Mouse (Mus musculus) regulatory T cell (primary cell): ENCODE measurements around the gene Kifc1.

Source experiments
- in situ Hi-C: fragments of 300-600 bp; cut with MboI, MseI; formaldehyde crosslinking; loops from one replicate; pipeline ENCODE4 v1.15.1; 2025; ENCODE audit warnings: high pct_unique_total_duplicates

The Kifc1 gene

GRCm38 (mm10) chr17:33873537-33873936 lies 16.9 kb downstream of the Kifc1 start, which contains the start of gene Gm7029:
Gene Gm7029, plus strand, starts transcription at chr17:33873837.
- in situ Hi-C loops: loop anchor here (5.0 kb wide), 1 partner anchor 34 kb away; the partner anchor contains the start of genes Daxx and Platr17

- in situ Hi-C loops: no loop called here
Observed at GRCm38 (mm10) chr17:33865330-33866030, 25.0 kb downstream of the Kifc1 start.

- in situ Hi-C loops: no loop called here
Observed at GRCm38 (mm10) chr17:33857816-33858215, 32.6 kb downstream of the Kifc1 start.

GRCm38 (mm10) chr17:33851331-33851730 lies 39.1 kb downstream of the Kifc1 start:
- in situ Hi-C loops: no loop called here

- in situ Hi-C loops: loop anchor here (5.0 kb wide), 1 partner anchor 34 kb away; no protein-coding TSS in a partner anchor
Observed at GRCm38 (mm10) chr17:33848139-33848538, 42.3 kb downstream of the Kifc1 start.

- in situ Hi-C loops: no loop called here
Observed at GRCm38 (mm10) chr17:33844196-33844595, 46.3 kb downstream of the Kifc1 start.

- in situ Hi-C loops: no loop called here
Observed at GRCm38 (mm10) chr17:33842966-33843795, 47.3 kb downstream of the Kifc1 start, which contains the start of gene Cd320. Gene Cd320, plus strand, starts transcription at chr17:33843091.

GRCm38 (mm10) chr17:33829561-33829960 lies 60.9 kb downstream of the Kifc1 start:
- in situ Hi-C loops: no loop called here

- in situ Hi-C loops: no loop called here
Observed at GRCm38 (mm10) chr17:33828892-33829291, 61.6 kb downstream of the Kifc1 start.

GRCm38 (mm10) chr17:33826850-33827249 lies 63.6 kb downstream of the Kifc1 start:
- in situ Hi-C loops: no loop called here
